Mouse (Mus musculus) erythroblast, embryonic 14.5 days (primary cell): Measurements from ENCODE around the gene Ppp1r12b.

Experiments used
- GATA1 ChIP-seq: IDR thresholded peaks from 2 replicates; pipeline ENCODE4 v1.6.1; 2012; ENCODE audit warnings: low read length, inconsistent platforms, mixed read lengths
- TAL1 ChIP-seq: IDR thresholded peaks from 3 replicates; pipeline ENCODE4 v1.6.1; 2012; ENCODE audit warnings: low read length, inconsistent platforms, mixed read lengths

GRCm38 (mm10) chr1:134772821-134773220 lies 182.9 kb downstream of the Ppp1r12b start:
- TF ChIP-seq GATA1 (no peak), TAL1 (no peak)
